Mouse (Mus musculus): ENCODE measurements around the gene Myom1.
A peak's percentile ranks its signal among the peaks of the same experiment; 100 is the strongest.
"Not testable (repeated sequence)": the region's sequence is repeated elsewhere in the genome, so short reads cannot be mapped to it uniquely, and the experiment has no call there.

Gene Myom1

GRCm38 (mm10) chr17:71002081-71002743, at the start of gene Myom1:
Myom1 (plus strand) TSS chr17:71002633.
- peak; percentile 95 for DNase-seq

- peak; percentile 81 for DNase-seq
Observed at GRCm38 (mm10) chr17:70963546-70963945, 38.9 kb upstream of the Myom1 start.

- no peak for DNase-seq
Observed at GRCm38 (mm10) chr17:70965281-70965680, 37.2 kb upstream of the Myom1 start.

- no peak for DNase-seq
Observed at GRCm38 (mm10) chr17:70966126-70966525, 36.3 kb upstream of the Myom1 start.

- no peak for DNase-seq
Observed at GRCm38 (mm10) chr17:70967191-70967590, 35.2 kb upstream of the Myom1 start.

- DNase-seq, result no peak
Observed at GRCm38 (mm10) chr17:70967646-70968045, 34.8 kb upstream of the Myom1 start.

- DNase-seq, result no peak
Observed at GRCm38 (mm10) chr17:70968606-70969191, 33.7 kb upstream of the Myom1 start.

- no peak for DNase-seq
Observed at GRCm38 (mm10) chr17:70971206-70971605, 31.2 kb upstream of the Myom1 start.

- no peak for DNase-seq
Observed at GRCm38 (mm10) chr17:70973398-70973797, 29.0 kb upstream of the Myom1 start.

- not testable (repeated sequence) for DNase-seq
Observed at GRCm38 (mm10) chr17:70974065-70974464, 28.4 kb upstream of the Myom1 start.

GRCm38 (mm10) chr17:70977799-70978198, 24.6 kb upstream of the Myom1 start:
- DNase-seq, result no peak

GRCm38 (mm10) chr17:70979345-70980223, 22.8 kb upstream of the Myom1 start:
- DNase-seq, result no peak

- no peak for DNase-seq
Observed at GRCm38 (mm10) chr17:70985501-70986354, 16.7 kb upstream of the Myom1 start.

GRCm38 (mm10) chr17:70986355-70986740, 16.1 kb upstream of the Myom1 start:
- no peak for DNase-seq

- DNase-seq, result no peak
Observed at GRCm38 (mm10) chr17:70986831-70987660, 15.4 kb upstream of the Myom1 start.

GRCm38 (mm10) chr17:70988337-70988767, 14.1 kb upstream of the Myom1 start:
- no peak for DNase-seq

GRCm38 (mm10) chr17:70989430-70989829, 13.0 kb upstream of the Myom1 start:
- DNase-seq, result no peak

- no peak for DNase-seq
Observed at GRCm38 (mm10) chr17:70989991-70990390, 12.4 kb upstream of the Myom1 start.

GRCm38 (mm10) chr17:70990403-70991303, 11.8 kb upstream of the Myom1 start:
- DNase-seq, result peak; percentile 74

All from cerebellum, adult 11 months (tissue).